Mouse (Mus musculus) thymus, adult 2 months (tissue): ENCODE measurements around the gene Wfikkn2. TPM values are rescaled to one million over a fixed set of nuclear protein-coding genes. Genes with fewer than 3 reads are reported as not detected.

Experiments used
- DNase-seq: peaks from one replicate; pipeline ENCODE4 v3.0.0; 2021
- H3K27ac ChIP-seq: fragments of 200-500 bp; 2 replicates; pipeline ENCODE4 v1.5.1; 2012; ENCODE audit warnings: low read length, control low read depth; ENCODE audit not compliant: control insufficient read depth, insufficient read depth
- H3K27me3 ChIP-seq: fragments of 200-500 bp; 2 replicates; pipeline ENCODE4 v1.6.1; 2012; ENCODE audit warnings: mild to moderate bottlenecking, low read length, moderate library complexity, mixed read lengths; ENCODE audit not compliant: control insufficient read depth, insufficient read depth
- H3K36me3 ChIP-seq: fragments of 200-500 bp; 2 replicates; pipeline ENCODE4 v1.6.1; 2012; ENCODE audit warnings: mild to moderate bottlenecking, low read length, moderate library complexity; ENCODE audit not compliant: control insufficient read depth, insufficient read depth
- H3K4me1 ChIP-seq: fragments of 200-500 bp; replicated peaks from 2 replicates; pipeline ENCODE4 v1.6.1; 2012; ENCODE audit warnings: low read length; ENCODE audit not compliant: control insufficient read depth, insufficient read depth
- H3K4me3 ChIP-seq: fragments of 200-500 bp; 2 replicates; pipeline ENCODE4 v1.5.1; 2012; ENCODE audit warnings: mild to moderate bottlenecking, low read length, control low read depth, moderate library complexity; ENCODE audit not compliant: control insufficient read depth, insufficient read depth
- CTCF ChIP-seq: fragments of 200-500 bp; IDR thresholded peaks from 2 replicates; pipeline ENCODE4 v1.5.1; 2012; ENCODE audit warnings: mild to moderate bottlenecking, control low read depth, low read length, moderate library complexity, borderline replicate concordance; ENCODE audit not compliant: control insufficient read depth, poor library complexity, insufficient read depth; ENCODE audit errors: extremely low read depth
- POLR2A ChIP-seq: fragments of 200-500 bp; IDR thresholded peaks from 2 replicates; pipeline ENCODE4 v1.6.1; 2012; ENCODE audit warnings: mild to moderate bottlenecking, low read length, control low read depth, moderate library complexity; ENCODE audit not compliant: control insufficient read depth, poor library complexity, insufficient read depth; ENCODE audit errors: extremely low read depth
- WGBS: fragments of 180-500 bp; shearing (Covaris S2); methylation state at CpG from one replicate; pipeline ENCODE4 v1.1.7; 2018; 5-methylcytosine and 5-hydroxymethylcytosine counted together
- polyA plus RNA-seq: library from polyadenylated mRNA; depleted of rRNA; stranded (reverse); fragments of >200 nt; gene quantifications from 2 replicates; pipeline ENCODE4 v1.2.3, GENCODE M21; 2012

The Wfikkn2 gene
- polyA plus RNA-seq, 1 experiment, result 34.4 TPM

DNA sequence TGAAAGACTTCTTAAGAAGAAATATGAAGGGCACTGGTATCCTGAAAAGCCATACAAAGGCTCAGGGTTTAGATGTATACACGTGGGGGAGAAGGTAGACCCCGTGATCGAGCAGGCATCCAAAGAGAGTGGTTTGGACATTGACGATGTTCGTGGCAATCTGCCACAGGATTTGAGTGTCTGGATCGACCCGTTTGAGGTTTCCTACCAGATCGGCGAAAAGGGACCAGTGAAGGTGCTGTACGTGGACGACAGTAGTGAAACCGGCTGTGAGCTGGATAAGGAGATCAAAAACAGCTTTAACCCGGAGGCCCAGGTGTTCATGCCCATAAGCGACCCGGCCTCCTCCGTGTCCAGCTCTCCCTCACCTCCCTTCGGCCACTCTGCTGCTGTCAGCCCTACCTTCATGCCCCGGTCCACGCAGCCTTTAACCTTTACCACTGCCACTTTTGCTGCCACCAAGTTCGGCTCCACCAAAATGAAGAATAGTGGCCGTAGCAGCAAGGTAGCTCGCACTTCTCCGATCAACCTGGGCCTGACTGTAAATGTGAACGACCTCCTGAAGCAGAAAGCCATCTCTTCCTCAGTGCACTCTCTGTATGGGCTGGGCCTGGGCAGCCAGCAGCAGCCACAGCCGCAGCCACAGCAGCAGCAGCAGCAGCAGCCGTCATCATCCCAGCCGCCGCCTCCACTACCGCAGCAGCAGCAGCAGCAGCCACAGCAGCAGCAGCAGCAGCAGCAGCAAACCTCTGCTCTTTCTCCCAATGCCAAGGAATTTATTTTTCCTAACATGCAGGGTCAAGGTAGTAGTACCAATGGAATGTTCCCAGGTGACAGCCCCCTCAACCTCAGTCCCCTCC, 31.8 kb downstream of the Wfikkn2 start:
- DNase-seq, result no peak

GRCm38 (mm10) chr11:94212997-94213396, 32.8 kb downstream of the Wfikkn2 start:
- 95% methylated on average over 4 of the region's 4 CpGs for WGBS
- no peak overlapping the region for H3K4me3 ChIP-seq
- H3K27ac ChIP-seq, result no peak overlapping the region
- H3K4me1 ChIP-seq, result peaks cover 5% of the 10 kb centered on the region; the same call in 1 of the 2 replicates
- no peaks in the 10 kb centered on the region for H3K27me3 ChIP-seq
- no peak for TF ChIP-seq POLR2A
- TF ChIP-seq CTCF, result no peak
- no peak for DNase-seq
- H3K36me3 ChIP-seq, result peaks cover 8% of the 10 kb centered on the region

More for the DNA sequence above, 31.8 kb downstream of the Wfikkn2 start:
- no peak for TF ChIP-seq POLR2A
- TF ChIP-seq CTCF, result no peak
- 97% methylated on average over 29 of the region's 29 CpGs for WGBS
- H3K36me3 ChIP-seq, result peaks cover 8% of the 10 kb centered on the region
- H3K27ac ChIP-seq, result no peak overlapping the region
- no peaks in the 10 kb centered on the region for H3K27me3 ChIP-seq
- H3K4me1 ChIP-seq, result peaks cover 5% of the 10 kb centered on the region; the same call in 1 of the 2 replicates
- H3K4me3 ChIP-seq, result no peak overlapping the region

- peaks cover 5% of the 10 kb centered on the region; the same call in 1 of the 2 replicates for H3K4me1 ChIP-seq
- DNase-seq, result no peak
- H3K36me3 ChIP-seq, result peaks cover 8% of the 10 kb centered on the region
- no peak for TF ChIP-seq POLR2A
- no peak for TF ChIP-seq CTCF
- peak overlapping the region; percentile 88 for H3K4me3 ChIP-seq
- WGBS, result 33% methylated on average over 7 of the region's 7 CpGs
- H3K27ac ChIP-seq, result no peak overlapping the region
- H3K27me3 ChIP-seq, result no peaks in the 10 kb centered on the region
These were observed 33.3 kb downstream of the Wfikkn2 start for GRCm38 (mm10) chr11:94212489-94212836.

- Histone ChIP-seq H3K4me1 (peaks cover 5% of the 10 kb centered on the region; the same call in 1 of the 2 replicates), H3K4me3 (peak overlapping the region; percentile 88), H3K27me3 (no peaks in the 10 kb centered on the region), H3K36me3 (peaks cover 8% of the 10 kb centered on the region), H3K27ac (no peak overlapping the region)
- no peak for TF ChIP-seq CTCF
- DNase-seq, result peak; percentile 58
- under 1% methylated on average over 59 of the region's 61 CpGs for WGBS
These were observed 33.9 kb downstream of the Wfikkn2 start for GRCm38 (mm10) chr11:94211651-94212488.

GRCm38 (mm10) chr11:94211124-94211603, 34.6 kb downstream of the Wfikkn2 start, which contains the start of gene Tob1:
TSS of gene Tob1 (plus strand) at chr11:94211454.
- peaks cover 8% of the 10 kb centered on the region for H3K36me3 ChIP-seq
- peak within 1 kb of the TSS; percentile 88 for H3K4me3 ChIP-seq
- peak; percentile 97 for DNase-seq
- H3K4me1 ChIP-seq, result peaks cover 5% of the 10 kb centered on the region; the same call in 1 of the 2 replicates
- H3K27ac ChIP-seq, result peak within 1 kb of the TSS; percentile 87
- no peaks in the 10 kb centered on the region for H3K27me3 ChIP-seq
- 1% methylated on average over 51 of the region's 55 CpGs for WGBS
- TF ChIP-seq CTCF, result no peak
- peak; percentile 100 for TF ChIP-seq POLR2A

GRCm38 (mm10) chr11:94210191-94211086, 35.4 kb downstream of the Wfikkn2 start:
- H3K4me1 ChIP-seq, result peaks cover 7% of the 10 kb centered on the region
- H3K4me3 ChIP-seq, result peak overlapping the region; percentile 59
- peaks cover 8% of the 10 kb centered on the region for H3K36me3 ChIP-seq
- no peaks in the 10 kb centered on the region for H3K27me3 ChIP-seq
- DNase-seq, result peak; percentile 89
- TF ChIP-seq CTCF, result peak; percentile 20; the same call in 1 of the 2 replicates
- TF ChIP-seq POLR2A, result peak; percentile 46
- H3K27ac ChIP-seq, result peak overlapping the region; percentile 88
- WGBS, result under 1% methylated on average over 46 of the region's 56 CpGs
